Mouse (Mus musculus) right cerebral cortex, postnatal 4 days (tissue): Measurements from ENCODE around the gene Pigyl.

Experiments used
- DNase-seq: peaks from one replicate; pipeline ENCODE4 v3.0.0-alpha.2; 2022

Gene Pigyl

DNA sequence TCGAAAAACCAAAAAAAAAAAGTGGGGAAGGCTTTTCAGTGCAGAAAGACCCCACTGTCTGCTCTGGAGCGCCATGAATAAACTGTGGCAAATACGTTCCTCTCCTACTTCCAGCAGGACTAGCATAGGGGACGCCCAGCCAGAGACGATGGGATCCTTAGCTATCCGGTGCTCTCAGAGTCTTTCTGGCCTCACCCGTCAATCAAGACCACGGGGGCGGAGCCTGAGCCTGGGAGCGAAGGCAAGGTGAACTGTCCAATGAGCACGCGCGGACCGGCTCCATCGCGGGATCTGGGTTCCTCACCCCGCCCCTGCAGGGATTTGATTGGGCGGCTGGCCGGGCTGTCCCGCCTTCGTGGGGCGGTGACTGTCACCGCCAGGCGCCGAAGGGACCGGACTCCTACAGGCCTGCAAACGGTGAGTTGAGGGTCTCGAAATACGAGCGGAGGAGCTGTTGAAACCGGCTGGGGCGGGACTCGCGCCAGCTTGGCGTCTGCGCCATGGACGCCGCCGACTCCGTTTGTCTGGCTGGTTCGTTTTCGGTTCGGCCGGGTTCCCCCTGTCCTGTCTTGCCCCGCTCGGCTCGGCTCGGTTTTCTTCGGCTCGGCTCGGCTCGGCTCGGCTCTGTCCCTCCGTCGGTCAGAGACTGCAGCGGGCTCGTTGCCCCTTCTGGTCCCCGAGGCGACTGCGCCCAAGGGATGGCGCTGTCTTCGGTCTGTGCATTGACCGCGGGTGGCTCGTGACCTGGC, at the start of gene Pigyl:
Gene Pigyl (plus strand): TSS at position 350 of the 749 bp plus-strand sequence.
- peak; percentile 98 for DNase-seq

DNA sequence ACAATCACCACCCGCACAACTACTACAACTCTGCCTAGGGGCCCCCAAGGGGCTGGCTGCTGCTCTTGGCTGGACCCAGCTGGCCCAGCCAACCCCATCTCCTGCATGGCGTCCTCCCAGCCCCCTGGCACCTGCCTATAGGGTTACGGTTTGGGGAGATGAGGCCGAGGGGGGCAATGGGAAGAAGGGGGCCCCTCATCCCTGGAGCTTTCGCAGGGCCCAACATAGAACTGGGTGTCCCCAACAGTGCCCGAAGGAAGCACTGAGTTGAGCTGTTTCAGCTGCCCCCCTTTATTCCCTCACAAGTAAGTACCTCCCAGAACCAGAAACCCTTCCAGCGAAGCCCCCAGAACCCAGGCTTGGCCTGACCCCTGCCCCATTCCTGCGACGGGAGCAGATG, 48.5 kb upstream of the Pigyl start:
- DNase-seq = no peak

DNA sequence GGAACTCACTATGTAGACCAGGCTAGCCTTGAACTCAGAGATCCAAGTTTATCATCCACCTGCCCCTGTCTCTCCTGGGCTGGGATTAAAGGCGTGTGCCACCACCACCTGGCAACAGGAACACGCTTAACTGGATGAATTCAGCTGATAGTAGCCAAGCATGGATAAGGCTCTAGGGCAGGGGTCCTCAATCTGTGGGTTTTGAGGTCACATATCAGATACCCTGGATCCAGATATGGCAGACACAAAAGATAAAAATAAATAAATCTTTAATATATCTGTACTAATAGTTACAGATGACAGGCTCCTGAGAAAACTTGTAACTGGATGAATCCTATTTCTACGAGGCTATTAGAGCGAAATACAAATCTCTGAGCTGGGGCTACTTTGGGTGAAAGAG, 41.0 kb upstream of the Pigyl start:
- DNase-seq = no peak

DNA sequence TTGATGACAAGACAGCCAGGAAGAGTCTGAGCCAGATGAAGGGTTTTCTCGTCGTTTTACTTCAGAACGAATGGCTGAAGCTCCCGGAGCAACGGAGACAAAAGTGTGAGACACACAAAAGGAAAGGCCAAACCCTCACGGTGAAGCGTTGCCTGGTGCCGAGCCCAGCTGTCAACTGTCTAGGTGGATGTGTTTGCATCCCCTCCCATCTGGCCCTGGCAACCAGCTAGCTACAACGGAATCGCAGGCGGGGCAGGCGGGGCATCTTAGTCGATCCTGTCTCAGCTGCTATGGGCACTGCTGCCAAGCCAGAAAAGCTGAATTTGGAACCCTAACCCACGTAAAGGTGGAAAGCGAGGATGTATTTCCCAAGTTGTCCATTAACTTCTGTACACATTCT, 40.6 kb upstream of the Pigyl start:
- DNase-seq = no peak

DNA sequence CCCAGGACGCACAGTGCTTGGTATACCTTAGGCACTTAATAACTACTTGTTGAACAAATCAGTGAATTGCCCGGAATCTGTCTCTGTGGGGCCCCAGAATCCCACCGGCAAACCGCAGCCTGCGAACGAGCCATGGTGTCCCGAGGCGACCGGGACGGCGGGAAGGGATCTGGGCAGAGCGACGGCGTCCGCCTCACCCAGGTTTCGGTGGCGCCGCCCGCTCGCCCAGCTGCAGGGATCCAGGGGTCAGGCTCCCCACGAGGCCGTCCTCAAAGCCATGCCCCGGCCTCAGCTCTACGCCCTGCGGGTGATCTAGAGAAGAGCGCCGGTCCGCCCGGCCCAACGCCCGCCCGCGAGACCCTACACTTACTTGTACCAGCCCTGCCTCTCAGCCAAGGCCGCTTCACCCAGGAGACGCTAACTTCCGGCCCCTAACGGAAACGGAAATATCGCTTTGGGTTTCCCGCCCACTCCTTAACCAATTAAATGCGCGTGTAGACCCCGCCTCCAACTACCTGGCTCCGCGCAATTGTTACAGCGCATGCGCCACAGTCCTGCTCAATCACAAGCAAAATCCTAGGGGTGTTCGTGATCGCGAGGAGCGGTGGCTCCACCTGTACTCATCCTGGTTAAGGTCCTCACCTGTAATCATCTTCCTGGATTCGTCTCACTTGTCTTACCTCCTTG, 39.8 kb upstream of the Pigyl start, which contains the start of gene Elof1:
Gene Elof1 (minus strand): TSS at position 433 of the 687 bp plus-strand sequence.
- DNase-seq = peak; percentile 88

DNA sequence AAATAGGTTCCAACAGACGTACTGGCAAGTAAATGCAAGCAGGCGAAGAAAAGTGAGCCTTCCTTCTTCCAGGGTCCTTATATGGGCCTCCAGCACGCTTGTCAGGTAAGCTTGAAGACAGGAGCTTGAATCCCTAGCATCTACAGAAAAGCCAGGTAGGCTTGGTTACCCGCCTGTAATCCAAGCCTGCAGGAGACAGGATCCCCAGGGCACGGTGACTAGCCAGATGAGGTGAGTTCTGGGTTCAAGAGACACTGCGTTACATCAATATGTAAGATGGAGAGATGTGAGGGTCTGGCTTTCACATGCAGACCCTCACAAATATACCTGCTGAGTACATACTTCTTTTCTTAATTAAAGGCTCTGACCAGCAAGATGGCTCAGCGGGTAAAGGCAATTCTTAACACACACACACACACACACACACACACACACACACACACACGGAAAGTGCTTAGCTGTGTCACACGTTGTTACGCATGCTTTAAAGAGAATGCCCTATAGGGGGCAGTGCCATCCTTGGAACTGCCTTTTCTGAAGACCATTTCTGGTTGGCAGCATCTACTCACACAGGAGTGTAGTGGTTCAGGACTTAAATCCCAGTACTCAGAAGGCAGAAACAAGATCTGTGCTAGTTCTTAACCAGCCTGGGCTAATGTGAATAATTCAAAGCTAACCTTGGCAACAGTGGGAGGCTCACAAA, 38.7 kb upstream of the Pigyl start:
- peak; percentile 37 for DNase-seq

DNA sequence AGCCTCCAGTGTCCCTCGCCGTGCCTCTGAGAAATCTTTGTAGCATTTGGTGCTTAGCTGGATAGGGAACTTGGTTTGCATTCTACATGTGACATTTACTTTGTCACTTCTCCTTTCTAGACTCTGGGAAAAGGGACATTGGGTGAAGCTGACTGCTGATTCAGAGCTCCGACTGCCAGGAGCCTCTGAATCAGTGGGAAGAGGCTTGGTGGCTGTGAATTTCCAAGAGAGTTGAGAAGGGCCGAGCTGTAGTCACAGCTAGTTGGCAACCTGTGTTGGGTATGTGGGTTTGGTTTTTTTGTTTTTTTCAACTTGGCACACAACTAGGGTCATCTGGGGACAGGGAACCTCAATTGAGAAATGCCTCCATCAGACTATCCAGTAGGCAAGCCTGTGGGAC, 37.1 kb upstream of the Pigyl start:
- no peak for DNase-seq

DNA sequence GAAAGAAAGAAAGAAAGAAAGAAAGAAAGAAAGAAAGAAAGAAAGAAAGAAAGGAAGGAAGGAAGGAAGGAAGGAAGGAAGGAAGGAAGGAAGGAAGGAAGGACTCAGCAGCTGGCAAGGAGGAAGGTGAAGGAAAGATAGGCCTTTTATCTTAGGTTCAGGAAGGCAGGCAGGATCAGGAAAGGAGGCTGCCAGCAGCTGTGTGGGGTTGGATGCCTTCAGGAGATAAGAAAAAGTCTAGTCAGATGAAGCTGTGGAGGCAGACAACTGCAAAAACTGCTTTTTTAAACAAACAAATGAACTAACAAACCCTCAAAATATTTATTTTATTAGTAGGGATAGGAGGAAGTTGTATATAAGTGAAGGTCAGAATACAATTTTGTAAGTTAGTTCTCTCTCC, 35.1 kb upstream of the Pigyl start:
- DNase-seq = no peak

DNA sequence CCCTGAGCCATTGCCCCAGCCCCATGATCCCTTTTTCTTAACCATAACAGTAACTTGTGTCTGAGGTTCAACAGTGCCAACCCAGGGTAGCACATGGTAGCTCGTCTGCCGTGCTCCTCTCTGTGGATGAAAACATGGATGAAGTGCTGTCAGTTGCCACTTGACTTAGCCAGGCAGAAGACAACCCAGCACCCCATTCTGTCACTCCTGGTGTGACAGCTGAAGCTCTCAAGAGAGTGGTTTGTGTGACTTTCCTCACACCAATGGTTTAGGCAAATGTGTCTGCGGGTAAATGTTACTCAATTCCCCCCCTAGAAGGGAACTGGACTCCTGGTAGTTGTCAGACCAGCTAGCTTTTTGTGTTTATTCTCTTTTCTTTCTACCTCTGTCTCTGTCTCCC, 34.6 kb upstream of the Pigyl start:
- no peak for DNase-seq

DNA sequence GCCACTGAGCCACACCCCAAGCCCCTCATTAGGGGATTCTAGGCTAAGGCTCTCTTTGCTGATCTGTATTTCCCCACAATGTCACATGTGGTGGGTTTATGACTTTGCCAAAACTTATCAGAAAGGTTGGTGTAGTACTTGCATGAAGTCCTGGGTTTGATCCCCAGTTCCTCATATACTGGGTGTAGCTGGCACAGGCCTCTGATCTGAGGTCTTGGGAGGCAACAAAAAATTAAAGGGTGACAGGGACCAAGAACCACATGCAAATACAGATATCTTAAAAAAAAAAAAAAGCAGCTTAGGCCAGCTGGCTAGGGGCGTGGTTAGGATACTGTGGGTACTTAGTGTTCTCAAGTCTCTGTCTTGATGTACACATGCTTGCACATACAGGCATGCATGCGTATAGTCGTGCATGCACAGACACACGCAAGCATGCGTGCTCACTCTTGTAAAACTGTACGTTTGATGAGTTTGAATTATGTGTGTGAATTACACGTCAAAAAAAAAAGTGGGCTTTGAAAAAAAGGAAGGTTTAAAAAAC, 33.5 kb upstream of the Pigyl start:
- DNase-seq = no peak

DNA sequence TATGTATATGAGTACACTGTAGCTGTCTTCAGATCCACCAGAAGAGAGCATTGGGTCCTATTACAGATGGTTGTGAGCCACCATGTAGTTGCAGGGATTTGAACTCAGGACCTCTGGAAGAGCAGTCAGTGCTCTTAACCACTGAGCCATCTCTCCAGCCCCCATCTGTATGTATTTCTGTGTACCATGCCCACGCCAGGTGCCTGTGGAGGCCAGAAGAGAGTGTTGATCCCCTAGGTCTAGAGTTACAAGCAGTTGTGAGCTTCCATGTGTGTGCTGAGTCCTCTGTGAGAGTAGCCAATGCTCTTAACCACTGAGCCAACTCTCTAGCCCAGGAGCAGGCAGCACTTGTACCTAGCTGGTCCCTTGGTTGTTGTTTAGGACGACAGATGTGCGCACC, 32.5 kb upstream of the Pigyl start:
- no peak for DNase-seq

DNA sequence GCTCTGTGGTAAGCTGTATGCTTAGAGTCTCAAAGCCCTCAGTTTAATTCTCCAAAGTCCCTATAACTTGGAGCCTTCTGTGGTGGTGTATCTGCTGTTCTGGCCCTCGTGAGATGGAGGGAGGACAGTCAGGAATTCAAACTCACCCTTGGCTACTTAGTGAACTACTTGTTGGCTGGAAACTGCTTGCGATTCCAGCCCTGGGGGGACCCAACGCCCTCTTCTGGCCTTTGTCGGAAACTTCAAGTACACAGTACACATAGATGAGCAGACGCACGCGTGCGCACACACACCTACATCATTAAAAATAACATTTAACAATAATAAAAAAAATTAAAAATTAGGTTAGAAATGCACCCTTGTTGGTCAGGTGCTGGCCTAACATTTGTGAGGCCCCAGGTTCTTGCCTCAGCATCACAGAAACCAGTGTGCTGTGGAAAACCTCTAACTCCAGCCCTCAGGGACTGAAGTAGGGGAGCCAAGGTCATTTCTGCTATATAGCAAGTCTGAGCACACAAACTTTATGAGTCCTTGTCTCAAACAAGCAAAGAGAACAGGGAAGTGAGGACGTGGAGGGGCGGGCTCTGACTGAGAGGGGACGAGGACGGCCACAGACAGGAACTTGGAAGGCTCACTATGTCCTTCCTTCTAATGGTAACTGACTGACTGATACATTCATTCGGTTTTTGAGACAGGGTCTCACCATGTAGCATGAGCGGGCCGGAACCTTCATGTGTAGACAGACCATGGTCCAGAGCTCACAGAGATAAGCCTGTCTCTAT, 31.2 kb upstream of the Pigyl start:
- DNase-seq = no peak

DNA sequence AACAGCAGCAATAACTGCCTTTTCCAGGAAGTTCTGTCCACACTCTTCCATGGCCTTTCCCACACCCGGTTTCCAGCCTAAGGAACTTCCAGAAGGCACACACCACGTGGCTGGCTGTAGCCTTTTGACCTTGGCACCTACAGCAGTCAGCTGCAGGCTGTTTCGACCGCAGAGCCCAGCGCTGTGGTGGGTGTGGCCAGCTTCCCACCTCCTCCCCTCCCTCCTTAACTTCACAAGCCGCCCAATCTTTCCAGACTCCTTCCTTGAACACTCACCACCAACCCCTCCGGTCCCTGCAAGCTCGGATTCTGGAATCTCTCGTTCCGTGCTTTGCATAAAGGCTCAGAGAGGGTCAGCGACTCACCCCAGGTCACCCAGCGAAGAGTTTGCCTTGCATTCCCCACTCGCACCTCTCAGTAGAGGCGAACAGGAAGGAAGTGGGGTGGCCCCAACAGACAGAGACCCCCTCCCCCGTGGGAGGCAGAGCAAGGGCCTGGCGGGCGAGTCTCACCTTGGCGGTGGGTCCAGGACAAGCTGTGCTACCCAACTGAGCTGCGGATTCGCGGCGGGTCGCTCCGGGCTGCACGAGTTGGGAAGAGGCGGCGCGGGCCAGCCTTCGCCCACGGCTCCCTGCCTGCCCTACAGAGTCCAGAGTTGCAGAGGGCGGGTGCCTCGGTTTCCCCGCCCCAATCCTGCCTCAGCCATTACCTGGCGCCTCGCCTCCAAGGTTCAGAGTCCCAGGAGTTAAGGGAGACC, 25.2 kb upstream of the Pigyl start:
- DNase-seq = no peak

DNA sequence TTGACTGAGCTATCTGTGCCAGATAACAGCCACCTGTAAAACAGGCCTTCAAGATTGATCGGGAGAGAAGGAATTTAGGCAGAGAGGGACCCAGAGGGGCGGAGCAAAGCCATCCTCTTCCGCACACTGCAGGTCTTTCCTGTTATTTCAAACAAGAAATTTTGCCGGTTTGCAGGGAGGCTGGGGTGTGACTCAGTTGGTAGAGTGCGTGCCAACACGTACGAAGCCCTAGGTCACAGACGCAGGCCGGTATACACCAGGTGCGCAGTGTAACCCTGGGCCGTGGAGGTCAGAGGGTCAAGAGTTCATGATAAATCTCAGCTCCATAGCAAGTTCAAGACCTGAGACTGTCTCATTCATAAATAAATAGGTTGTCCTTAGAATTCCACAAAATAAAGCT, 24.4 kb upstream of the Pigyl start:
- DNase-seq = no peak

DNA sequence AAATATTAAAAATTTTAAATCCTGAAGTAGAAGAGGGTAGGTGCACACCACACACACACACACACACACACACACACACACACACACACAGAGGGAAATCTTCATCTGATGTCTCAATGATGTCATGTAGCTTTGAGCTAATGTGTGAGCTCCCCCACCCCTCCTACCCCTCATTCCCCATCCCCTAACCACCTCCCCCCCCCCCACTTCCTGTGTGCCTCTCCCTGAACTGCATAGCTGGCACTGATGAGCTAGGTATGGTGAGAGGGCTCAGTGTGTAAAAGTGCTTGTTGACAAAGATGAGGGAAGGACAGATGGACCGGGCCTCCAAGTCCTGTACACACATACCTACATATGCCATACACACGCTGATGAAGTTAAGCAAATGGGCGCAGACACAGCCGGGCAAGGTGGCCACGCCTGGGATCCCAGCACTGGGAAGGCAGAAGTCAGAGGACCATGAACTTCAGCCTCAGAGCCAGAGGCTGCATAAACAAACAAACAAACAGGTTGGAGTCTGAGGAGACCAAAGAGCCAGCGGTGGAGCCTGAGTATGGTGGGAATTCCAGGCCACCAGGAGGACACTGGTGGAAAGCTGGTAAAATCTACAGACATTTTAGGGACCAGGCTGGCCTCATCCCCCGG, 22.3 kb upstream of the Pigyl start:
- DNase-seq = no peak

DNA sequence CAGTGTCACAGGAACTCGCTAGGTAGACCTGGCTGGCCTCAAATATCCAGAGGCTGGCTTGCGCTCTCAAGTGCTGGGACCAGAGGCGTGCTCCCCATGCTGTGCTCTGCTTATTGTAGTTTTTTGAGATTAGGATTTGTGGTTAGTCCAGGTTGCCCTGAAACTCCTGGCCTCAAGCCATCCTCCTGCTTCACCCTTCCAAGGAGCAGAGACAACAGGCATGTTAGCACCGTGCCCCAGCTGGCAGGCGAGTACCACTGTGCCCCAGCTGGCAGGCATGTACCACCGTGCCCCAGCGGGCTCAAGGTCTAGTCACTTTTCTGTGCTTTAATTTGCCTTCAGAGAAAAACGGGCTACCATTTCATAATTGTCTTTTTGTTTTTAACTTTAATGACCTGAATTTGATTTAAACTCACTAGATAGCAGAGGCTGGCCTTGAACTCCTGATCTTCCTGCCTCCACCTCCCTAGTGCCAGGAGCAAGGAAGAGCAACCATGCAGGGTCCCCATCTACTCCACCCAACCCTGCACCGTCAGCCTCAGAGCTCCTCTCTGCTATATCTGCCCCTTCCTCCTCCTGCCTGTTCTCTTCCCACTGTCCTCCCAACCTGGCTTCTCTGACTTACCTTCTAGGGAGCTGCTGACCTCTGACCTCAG, 21.5 kb upstream of the Pigyl start:
- DNase-seq = no peak

DNA sequence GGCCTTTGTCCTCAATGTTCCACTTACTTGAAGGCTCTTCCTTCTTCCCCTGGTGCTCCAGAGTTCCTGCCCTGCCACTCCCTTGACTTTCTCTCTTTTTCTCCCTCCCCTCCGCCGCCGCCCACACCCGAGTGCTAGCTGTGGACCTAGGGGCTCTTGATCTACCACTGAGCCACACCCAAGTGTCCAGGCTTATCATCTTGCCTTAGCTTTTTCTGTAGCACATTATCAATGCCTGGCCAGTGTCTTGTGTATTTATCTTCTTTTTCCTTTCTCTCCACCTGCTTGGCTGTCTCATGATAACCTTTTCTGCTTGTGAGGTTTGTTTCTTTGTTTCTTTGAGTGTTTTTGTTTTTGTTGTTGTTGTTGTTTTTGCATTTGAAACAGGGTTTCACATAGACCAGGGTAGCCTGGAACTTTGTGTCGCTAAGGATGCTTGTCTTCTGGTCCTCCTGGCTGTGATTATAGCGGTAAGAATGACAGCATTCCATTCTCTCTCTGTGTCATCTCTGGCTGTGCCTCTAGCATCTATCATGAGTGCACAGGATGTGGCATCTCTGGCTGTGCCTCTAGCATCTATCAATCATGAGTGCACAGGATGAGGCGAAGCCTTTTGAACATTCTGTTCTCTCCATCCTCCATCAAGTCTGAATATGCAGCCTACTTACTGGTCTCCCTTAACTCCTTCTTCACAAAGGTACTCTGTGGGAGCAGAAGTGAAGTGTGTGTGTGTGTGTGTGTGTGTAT, 20.8 kb upstream of the Pigyl start, which contains the start of gene Acp5:
Gene Acp5 (minus strand): TSS at position 68 of the 747 bp plus-strand sequence.
- no peak for DNase-seq

DNA sequence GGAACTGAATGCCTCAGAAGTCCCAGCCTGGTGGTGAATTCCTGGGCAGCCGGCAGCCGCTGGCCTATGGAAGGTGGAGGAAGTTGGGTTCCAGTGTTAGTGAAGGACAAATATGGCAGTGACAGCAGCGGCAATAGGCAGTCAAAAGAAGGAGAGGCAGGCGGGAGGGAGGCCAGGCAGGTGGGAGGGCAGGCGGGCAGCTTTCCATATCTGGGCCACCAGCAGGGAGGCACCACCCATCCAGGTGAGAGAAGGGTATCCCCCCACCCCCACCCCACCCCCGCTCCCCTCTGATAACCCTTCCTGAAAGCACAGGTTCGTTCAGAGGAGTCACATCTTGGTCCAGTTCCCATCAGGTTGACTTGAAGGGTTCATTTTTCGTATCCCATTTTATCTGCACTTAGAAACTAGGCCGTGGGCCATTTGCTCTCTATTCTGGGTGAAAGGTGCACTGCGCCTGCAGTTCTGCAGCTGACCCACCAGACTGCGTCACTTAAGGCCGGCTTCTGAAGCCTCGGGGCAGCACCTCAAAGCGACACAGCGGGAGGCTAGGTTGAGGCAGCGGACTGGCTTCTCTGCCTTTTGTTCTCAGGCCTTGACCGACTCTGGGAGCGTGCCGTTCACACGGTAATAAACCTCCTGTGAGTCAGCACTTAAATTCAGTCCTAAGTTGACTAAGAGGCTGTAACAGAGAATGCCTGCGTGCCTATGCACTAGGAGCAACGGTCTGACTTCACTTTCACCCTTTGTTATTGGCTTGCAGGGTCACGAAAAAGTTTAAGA, 19.7 kb upstream of the Pigyl start:
- no peak for DNase-seq

DNA sequence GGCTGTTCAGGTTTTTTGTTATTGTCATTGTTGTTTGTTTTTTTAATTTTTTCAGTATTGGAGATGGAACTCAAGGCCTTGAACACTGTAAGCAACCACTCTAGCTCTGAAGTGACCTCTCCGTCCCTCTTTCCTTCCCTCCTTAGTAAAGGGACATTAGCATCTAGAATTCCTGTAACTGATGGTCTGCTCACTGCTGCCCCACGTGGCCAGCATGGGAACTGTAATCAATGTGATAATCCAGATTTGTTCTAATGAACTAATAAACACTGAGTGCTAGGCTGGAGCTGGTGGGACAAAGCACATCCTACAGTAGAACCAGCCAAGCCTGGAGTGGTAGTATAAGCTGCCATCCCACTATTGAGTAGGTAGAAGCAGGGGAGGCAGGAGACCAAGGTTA, 18.2 kb upstream of the Pigyl start:
- DNase-seq = peak; percentile 35
